Mouse (Mus musculus) erythroblast, embryonic 14.5 days (primary cell): ENCODE measurements around the gene Uevld. TPM values are rescaled to one million over a fixed set of nuclear protein-coding genes. Genes with fewer than 3 reads are reported as not detected.

Source experiments
- H3K27me3 ChIP-seq: 2 replicates; pipeline ENCODE4 v1.6.1; 2012; ENCODE audit warnings: inconsistent platforms; ENCODE audit not compliant: control insufficient read depth
- H3K36me3 ChIP-seq: 2 replicates; pipeline ENCODE4 v1.6.1; 2012; ENCODE audit warnings: mild to moderate bottlenecking, inconsistent platforms; ENCODE audit not compliant: control insufficient read depth
- H3K4me1 ChIP-seq: 2 replicates; pipeline ENCODE4 v1.6.1; 2012; ENCODE audit warnings: inconsistent platforms; ENCODE audit not compliant: control insufficient read depth
- H3K4me3 ChIP-seq: replicated peaks from 2 replicates; pipeline ENCODE3; 2012; ENCODE audit warnings: moderate library complexity, mild to moderate bottlenecking, inconsistent platforms
- H3K9me3 ChIP-seq: 2 replicates; pipeline ENCODE4 v1.6.1; 2012; ENCODE audit warnings: low read length, inconsistent platforms, mixed read lengths; ENCODE audit not compliant: control insufficient read depth
- GATA1 ChIP-seq: IDR thresholded peaks from 2 replicates; pipeline ENCODE4 v1.6.1; 2012; ENCODE audit warnings: low read length, inconsistent platforms, mixed read lengths
- TAL1 ChIP-seq: IDR thresholded peaks from 3 replicates; pipeline ENCODE4 v1.6.1; 2012; ENCODE audit warnings: low read length, inconsistent platforms, mixed read lengths
- polyA plus RNA-seq: library from polyadenylated mRNA; stranded (reverse); fragments of >175 nt; gene quantifications from 2 replicates; pipeline ENCODE4 v1.2.3, GENCODE M21; 2012

Uevld gene
- polyA plus RNA-seq, 1 experiment = 0.03 TPM

DNA sequence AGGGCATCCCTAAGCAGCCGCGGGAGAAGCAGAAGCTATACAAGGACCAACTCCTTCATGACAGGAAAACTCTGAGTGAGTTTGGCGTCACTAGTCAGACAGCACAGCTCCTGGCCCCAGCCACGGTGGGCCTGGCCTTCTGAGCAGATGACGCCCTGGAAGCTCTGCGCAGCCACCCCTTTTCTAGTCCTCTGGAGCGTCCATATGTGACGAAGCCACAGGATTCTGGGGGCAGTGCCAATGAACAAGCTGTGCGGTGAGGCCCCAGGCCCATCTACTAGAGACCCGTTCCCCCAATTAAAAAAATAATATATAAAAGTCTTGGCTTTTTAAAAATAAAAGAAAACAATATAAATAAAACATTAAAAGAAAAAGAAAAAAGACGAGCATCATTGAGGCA is 17.1 kb upstream of the Uevld start:
- Histone ChIP-seq H3K36me3 (no peaks in the 10 kb centered on the region), H3K4me1 (peaks cover 18% of the 10 kb centered on the region), H3K4me3 (no peak overlapping the region), H3K27me3 (no peaks in the 10 kb centered on the region; the same call in 1 of the 2 replicates), H3K9me3 (no peaks in the 10 kb centered on the region)
- no peak for TF ChIP-seq GATA1
- no peak for TF ChIP-seq TAL1

DNA sequence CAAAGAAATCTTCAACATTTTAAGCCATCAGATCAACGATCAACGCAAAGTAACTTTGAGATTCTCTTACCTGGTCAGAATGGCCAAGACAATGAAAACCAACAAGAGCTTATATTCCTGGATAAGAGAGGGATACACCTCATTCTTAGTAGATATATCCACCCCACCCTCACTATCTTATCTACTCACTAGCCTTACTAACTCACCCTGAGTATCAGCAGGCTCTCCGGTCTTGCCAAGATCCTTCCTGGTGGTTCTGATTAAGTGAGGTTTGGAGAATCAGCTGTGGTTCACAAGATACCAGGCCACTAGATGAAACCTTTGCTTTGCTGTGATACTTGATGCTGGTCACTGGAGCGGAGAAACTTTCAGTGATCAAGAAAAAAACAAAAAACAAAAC is 16.3 kb upstream of the Uevld start:
- Histone ChIP-seq H3K27me3 (peaks cover 3% of the 10 kb centered on the region; the same call in 1 of the 2 replicates), H3K9me3 (no peaks in the 10 kb centered on the region), H3K4me3 (no peak overlapping the region)

GRCm38 (mm10) chr7:46969898-46970297 is 11.6 kb upstream of the Uevld start:
- TF ChIP-seq GATA1 (no peak), TAL1 (no peak)
- H3K9me3 ChIP-seq = no peaks in the 10 kb centered on the region
- H3K27me3 ChIP-seq = peaks cover 6% of the 10 kb centered on the region; the same call in 1 of the 2 replicates
- no peaks in the 10 kb centered on the region for H3K36me3 ChIP-seq
- peaks cover 12% of the 10 kb centered on the region for H3K4me1 ChIP-seq
- H3K4me3 ChIP-seq = no peak overlapping the region

More for the DNA sequence above, 16.3 kb upstream of the Uevld start:
- peaks cover 18% of the 10 kb centered on the region for H3K4me1 ChIP-seq
- H3K36me3 ChIP-seq = no peaks in the 10 kb centered on the region
- TF ChIP-seq TAL1 (no peak), GATA1 (no peak)

GRCm38 (mm10) chr7:46964070-46964469 is 5.7 kb upstream of the Uevld start:
- TF ChIP-seq TAL1 (no peak), GATA1 (no peak)
- no peak overlapping the region for H3K4me3 ChIP-seq
- no peaks in the 10 kb centered on the region for H3K9me3 ChIP-seq
- peaks cover 13% of the 10 kb centered on the region for H3K4me1 ChIP-seq
- no peaks in the 10 kb centered on the region for H3K36me3 ChIP-seq
- peaks cover 27% of the 10 kb centered on the region for H3K27me3 ChIP-seq

DNA sequence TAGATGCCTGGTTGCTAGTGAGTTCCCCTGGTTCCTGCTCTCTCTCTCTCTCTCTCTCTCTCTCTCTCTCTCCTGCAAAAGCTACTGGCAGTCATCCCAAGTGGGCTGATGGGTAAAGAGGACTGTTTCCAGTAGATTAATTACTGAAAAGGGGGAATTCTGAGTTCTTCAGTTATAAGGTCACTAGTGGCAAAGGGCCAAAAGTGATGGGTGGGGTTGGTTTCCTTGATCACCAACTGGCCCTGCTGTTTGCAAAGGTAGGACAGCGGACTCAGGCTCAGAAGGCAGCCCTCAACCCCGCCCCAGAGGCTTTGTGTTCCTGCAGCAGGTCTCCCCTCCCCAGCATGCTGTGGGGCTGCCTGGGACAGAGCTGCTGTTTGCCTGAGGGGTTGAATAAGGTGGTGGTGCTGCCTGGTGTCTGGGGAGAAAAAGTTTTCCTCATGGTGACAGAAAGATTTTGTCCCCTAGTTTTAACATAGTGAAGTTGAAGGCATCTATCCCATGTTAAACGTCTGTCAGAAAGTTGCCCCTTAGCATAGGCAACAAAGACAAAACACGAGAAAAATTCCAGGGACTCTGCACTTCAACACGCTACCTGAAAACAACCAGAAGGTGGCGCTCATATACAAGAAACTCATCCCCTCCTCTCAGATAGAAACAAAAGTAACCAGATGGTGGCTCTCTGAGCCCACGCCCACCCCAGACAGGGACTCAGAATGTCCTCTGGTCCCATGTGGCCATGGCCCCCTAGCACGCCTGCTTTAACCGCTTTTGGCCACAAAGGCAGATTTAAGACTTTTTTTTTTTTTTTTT is 4.7 kb upstream of the Uevld start:
- H3K36me3 ChIP-seq = no peaks in the 10 kb centered on the region
- TF ChIP-seq GATA1 = no peak
- TF ChIP-seq TAL1 = no peak
- no peak overlapping the region for H3K4me3 ChIP-seq
- H3K4me1 ChIP-seq = peaks cover 22% of the 10 kb centered on the region
- H3K9me3 ChIP-seq = no peaks in the 10 kb centered on the region
- peaks cover 28% of the 10 kb centered on the region for H3K27me3 ChIP-seq

- peaks cover 31% of the 10 kb centered on the region for H3K4me1 ChIP-seq
- peaks cover 28% of the 10 kb centered on the region for H3K27me3 ChIP-seq
- H3K36me3 ChIP-seq = no peaks in the 10 kb centered on the region; the same call in 1 of the 2 replicates
- H3K9me3 ChIP-seq = no peaks in the 10 kb centered on the region
- H3K4me3 ChIP-seq = no peak overlapping the region
- TF ChIP-seq GATA1 (no peak), TAL1 (no peak)
These were observed 3.8 kb upstream of the Uevld start for GRCm38 (mm10) chr7:46962132-46962531.

DNA sequence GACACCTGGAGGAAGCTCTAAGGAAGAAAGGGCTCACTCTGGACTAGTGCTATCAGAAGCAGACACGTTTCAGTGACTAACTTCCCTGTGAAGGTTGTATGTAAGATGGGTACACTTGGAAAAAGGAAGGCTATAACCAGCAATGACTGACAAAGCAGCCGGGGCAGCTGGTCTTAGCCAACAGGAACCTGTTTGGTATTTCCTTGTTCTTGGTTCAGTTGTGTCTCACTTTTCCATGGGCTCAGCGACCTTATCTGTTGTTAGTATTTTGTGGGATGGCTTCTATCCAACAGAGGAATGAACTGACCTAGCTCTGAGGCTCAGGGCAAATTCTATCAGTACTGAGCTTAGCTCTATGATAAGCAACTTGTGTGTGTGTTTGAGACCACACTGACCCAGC is 2.7 kb upstream of the Uevld start:
- no peaks in the 10 kb centered on the region for H3K9me3 ChIP-seq
- peaks cover 38% of the 10 kb centered on the region for H3K4me1 ChIP-seq
- H3K27me3 ChIP-seq = peaks cover 28% of the 10 kb centered on the region
- H3K36me3 ChIP-seq = peaks cover 4% of the 10 kb centered on the region
- H3K4me3 ChIP-seq = no peak overlapping the region
- no peak for TF ChIP-seq TAL1
- no peak for TF ChIP-seq GATA1

DNA sequence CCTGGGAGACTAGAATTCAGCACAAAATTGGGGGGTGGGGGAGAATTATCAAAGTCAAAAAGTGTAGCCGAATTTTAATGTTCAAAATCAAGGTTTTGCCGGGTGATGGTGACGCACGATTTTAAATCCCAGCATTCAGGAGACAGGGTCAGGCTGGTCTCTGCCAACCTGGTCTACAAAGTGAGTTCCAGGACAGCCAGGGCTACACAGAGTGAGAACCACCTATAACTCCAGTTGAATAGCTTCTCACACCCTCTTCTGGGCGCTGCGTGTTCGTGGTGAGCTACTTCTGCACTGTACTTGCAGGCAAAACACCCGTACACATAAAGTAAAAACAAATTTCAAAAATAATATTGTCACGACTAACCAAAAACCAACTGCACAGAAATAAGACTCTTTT is 526 bp upstream of the Uevld start:
- H3K27me3 ChIP-seq = peaks cover 28% of the 10 kb centered on the region
- H3K4me3 ChIP-seq = peak overlapping the region; percentile 96
- H3K4me1 ChIP-seq = peaks cover 38% of the 10 kb centered on the region
- H3K36me3 ChIP-seq = peaks cover 23% of the 10 kb centered on the region
- H3K9me3 ChIP-seq = no peaks in the 10 kb centered on the region
- TF ChIP-seq TAL1 (no peak), GATA1 (no peak)

DNA sequence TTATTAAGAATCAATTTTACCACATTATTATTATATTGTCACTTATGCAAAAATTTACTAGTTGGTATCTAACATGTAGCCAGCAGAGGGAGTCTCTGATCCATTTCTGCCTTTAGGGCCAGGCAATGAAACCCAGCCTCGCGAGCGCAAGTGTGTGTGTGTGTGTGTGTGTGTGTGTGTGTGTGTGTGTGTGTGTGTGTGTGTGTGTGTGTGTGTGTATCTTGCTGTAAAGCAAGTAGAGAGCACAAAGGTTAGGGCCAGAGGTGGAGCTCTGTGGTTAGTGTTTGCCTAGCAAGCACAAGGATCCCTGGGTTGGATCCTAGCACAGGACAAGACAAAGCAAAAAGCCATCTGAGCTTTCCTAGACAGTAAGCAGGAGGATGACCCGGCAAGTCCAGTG is 22.5 kb downstream of the Uevld start:
- peaks cover 76% of the 10 kb centered on the region for H3K36me3 ChIP-seq
- TF ChIP-seq GATA1 (no peak), TAL1 (no peak)

More for the DNA sequence above, 22.5 kb downstream of the Uevld start:
- no peaks in the 10 kb centered on the region for H3K27me3 ChIP-seq
- no peaks in the 10 kb centered on the region for H3K9me3 ChIP-seq
- no peaks in the 10 kb centered on the region for H3K4me1 ChIP-seq
- H3K4me3 ChIP-seq = no peak overlapping the region
